Mouse (Mus musculus) heart, embryonic 12.5 days (tissue): ENCODE results near the gene Gm9044. TPM values are rescaled to one million over a fixed set of nuclear protein-coding genes. Genes with fewer than 3 reads are reported as not detected.
"Not testable (repeated sequence)": the region's sequence is repeated elsewhere in the genome, so short reads cannot be mapped to it uniquely, and the experiment has no call there.

Experiments used
- ATAC-seq: fragments of 200-750 bp; cut with Nextera tagmentation; 2 replicates; pipeline ENCODE4 v1.8.0; 2017; ENCODE audit warnings: moderate TSS enrichment, moderate library complexity; ENCODE audit not compliant: insufficient number of reproducible peaks, low FRiP score
- H3K27ac ChIP-seq: fragments of 300-500 bp; sonication (generic); 2 replicates; pipeline ENCODE4 v1.5.1; 2016; ENCODE audit warnings: mild to moderate bottlenecking, moderate library complexity; ENCODE audit not compliant: poor library complexity, severe bottlenecking
- H3K27me3 ChIP-seq: fragments of 300-500 bp; sonication (generic); replicated peaks from 2 replicates; pipeline ENCODE4 v1.6.1; 2016; ENCODE audit warnings: mild to moderate bottlenecking, moderate library complexity
- H3K36me3 ChIP-seq: fragments of 300-500 bp; sonication (generic); 2 replicates; pipeline ENCODE4 v1.6.1; 2016; ENCODE audit warnings: mild to moderate bottlenecking, moderate library complexity
- H3K4me1 ChIP-seq: fragments of 300-500 bp; sonication (generic); replicated peaks from 2 replicates; pipeline ENCODE4 v1.6.1; 2016; ENCODE audit warnings: mild to moderate bottlenecking
- H3K4me2 ChIP-seq: fragments of 300-500 bp; sonication (generic); 2 replicates; pipeline ENCODE4 v1.6.1; 2016; ENCODE audit warnings: mild to moderate bottlenecking, moderate library complexity
- H3K4me3 ChIP-seq: fragments of 300-500 bp; sonication (generic); 2 replicates; pipeline ENCODE4 v1.5.1; 2016; ENCODE audit warnings: mild to moderate bottlenecking
- H3K9ac ChIP-seq: fragments of 300-500 bp; sonication (generic); 2 replicates; pipeline ENCODE4 v1.6.1; 2016; ENCODE audit warnings: mild to moderate bottlenecking, moderate library complexity
- H3K9me3 ChIP-seq: fragments of 300-500 bp; sonication (generic); replicated peaks from 2 replicates; pipeline ENCODE4 v1.6.1; 2016; ENCODE audit warnings: mild to moderate bottlenecking, moderate library complexity
- WGBS: fragments of 180-500 bp; shearing (Covaris S2); methylation state at CpG from one replicate; pipeline ENCODE4 v1.1.7; 2016; 5-methylcytosine and 5-hydroxymethylcytosine counted together
- polyA plus RNA-seq: library from polyadenylated mRNA; unstranded; fragments of >200 nt; fragmentation: Nextera tagmentation; extraction: Ambion mirVana; gene quantifications from 2 replicates; pipeline ENCODE4 v1.2.1, GENCODE M21; 2016

Gene Gm9044
- polyA plus RNA-seq, 1 experiment from 2014 or later, result not detected

GRCm38 (mm10) chr10:118282565-118282964, 49.6 kb downstream of the Gm9044 start:
- not testable (repeated sequence) for H3K9ac ChIP-seq, H3K4me3 ChIP-seq, H3K36me3 ChIP-seq, H3K4me2 ChIP-seq, ATAC-seq, H3K27ac ChIP-seq, H3K9me3 ChIP-seq, H3K4me1 ChIP-seq, H3K27me3 ChIP-seq
- 67% methylated on average over 7 of the region's 7 CpGs for WGBS

Other genes starting within 250 kb of the Gm9044 start
- gene Mdm1, start 190.6 kb downstream of the Gm9044 start, polyA plus RNA-seq, result 17.4 and 21.3 TPM in 2 replicates
- not detected in 2 replicates for gene Il22, start 127.5 kb downstream of the Gm9044 start, polyA plus RNA-seq
- gene Gm32717, start 91.6 kb downstream of the Gm9044 start, polyA plus RNA-seq, result not detected in 2 replicates
- gene Gm32802, start 73.7 kb downstream of the Gm9044 start, polyA plus RNA-seq, result not detected in 2 replicates
- gene Iltifb, start 37.4 kb downstream of the Gm9044 start, polyA plus RNA-seq, result not detected in 2 replicates
- gene Gm9040, start 5.4 kb downstream of the Gm9044 start, polyA plus RNA-seq, result not detected in 2 replicates
- gene Gm9045, start 5.4 kb upstream of the Gm9044 start, polyA plus RNA-seq, result not detected in 2 replicates
- gene Gm9046, start 10.8 kb upstream of the Gm9044 start, polyA plus RNA-seq, result not detected in 2 replicates
- gene Gm9048, start 16.3 kb upstream of the Gm9044 start, polyA plus RNA-seq, result not detected in 2 replicates
- not detected in 2 replicates for gene Gm9049, start 21.7 kb upstream of the Gm9044 start, polyA plus RNA-seq
- not detected in 2 replicates for gene Ifng, start 108.6 kb upstream of the Gm9044 start, polyA plus RNA-seq